Mouse (Mus musculus) hindbrain, postnatal 0 days (tissue): ENCODE measurements around the gene Cinp. TPM values are rescaled to one million over a fixed set of nuclear protein-coding genes. Genes with fewer than 3 reads are reported as not detected.

Source experiments
- ATAC-seq: fragments of 200-750 bp; cut with Nextera tagmentation; 2 replicates; pipeline ENCODE4 v1.8.0; 2017; ENCODE audit warnings: mild to moderate bottlenecking, moderate TSS enrichment, moderate library complexity
- DNase-seq: peaks from one replicate; pipeline ENCODE4 v3.0.0-alpha.2; 2015; ENCODE audit warnings: low spot score
- H3K27ac ChIP-seq: fragments of 300-500 bp; sonication (generic); 2 replicates; pipeline ENCODE4 v1.5.1; 2014; ENCODE audit warnings: mild to moderate bottlenecking
- H3K27me3 ChIP-seq: fragments of 300-500 bp; sonication (generic); 2 replicates; pipeline ENCODE4 v1.6.1; 2014; ENCODE audit warnings: low read length, mixed read lengths; ENCODE audit not compliant: insufficient read depth
- H3K36me3 ChIP-seq: fragments of 300-500 bp; sonication (generic); 2 replicates; pipeline ENCODE4 v1.6.1; 2014; ENCODE audit warnings: low read length, mixed read lengths; ENCODE audit not compliant: insufficient read depth
- H3K4me1 ChIP-seq: fragments of 300-500 bp; sonication (generic); 2 replicates; pipeline ENCODE4 v1.6.1; 2014; ENCODE audit warnings: antibody characterized with exemption, low read length, mixed read lengths; ENCODE audit not compliant: insufficient read depth
- H3K4me2 ChIP-seq: fragments of 300-500 bp; sonication (generic); 2 replicates; pipeline ENCODE4 v1.6.1; 2014; ENCODE audit warnings: low read depth, mild to moderate bottlenecking, low read length, moderate library complexity, mixed read lengths
- H3K4me3 ChIP-seq: fragments of 300-500 bp; sonication (generic); 2 replicates; pipeline ENCODE4 v1.5.1; 2014; ENCODE audit warnings: low read length
- H3K9ac ChIP-seq: fragments of 300-500 bp; sonication (generic); replicated peaks from 2 replicates; pipeline ENCODE4 v1.6.1; 2014; ENCODE audit warnings: mild to moderate bottlenecking, low read length, moderate library complexity, mixed read lengths
- H3K9me3 ChIP-seq: fragments of 300-500 bp; sonication (generic); 2 replicates; pipeline ENCODE4 v1.6.1; 2016; ENCODE audit warnings: low read length, mixed read lengths
- CTCF ChIP-seq: IDR thresholded peaks from 2 replicates; pipeline ENCODE4 v1.5.1; 2016; ENCODE audit warnings: antibody characterized with exemption, control low read depth, low read depth
- WGBS: fragments of 180-500 bp; shearing (Covaris S2); extraction: QIAGEN DNeasy Blood & Tissue Kit; methylation state at CpG from one replicate; pipeline ENCODE4 v1.1.7; 2014; 5-methylcytosine and 5-hydroxymethylcytosine counted together
- polyA plus RNA-seq: library from polyadenylated mRNA; unstranded; fragments of >200 nt; fragmentation: Nextera tagmentation; extraction: Ambion mirVana; gene quantifications from 2 replicates; pipeline ENCODE4 v1.2.1, GENCODE M21; 2015
- total RNA-seq: library from RNA; depleted of rRNA; stranded (reverse); fragments of >200 nt; gene quantifications from 2 replicates; pipeline ENCODE4 v1.2.3, GENCODE M21; 2014; rRNA removed

The Cinp gene
- total and polyA plus RNA-seq, 2 experiments from 2014 or later: 85.1 to 125 TPM

GRCm38 (mm10) chr12:110837192-110837841, 51.6 kb downstream of the Cinp start:
- 0 out of 2 replicates have a peak, but pooled peaks cover 3% of the 10 kb centered on the region for H3K4me1 ChIP-seq
- no peak for DNase-seq
- H3K27me3 ChIP-seq: no peaks in the 10 kb centered on the region
- no peak overlapping the region for H3K4me3 ChIP-seq
- no peaks in the 10 kb centered on the region for H3K36me3 ChIP-seq
- 0 out of 2 replicates have a peak overlapping the region, but pooled peaks have one; percentile 6 for H3K4me2 ChIP-seq
- 0 out of 2 replicates have a peak overlapping the region, but pooled peaks have one; percentile 14 for H3K9ac ChIP-seq
- H3K27ac ChIP-seq: peak overlapping the region; percentile 70
- TF ChIP-seq CTCF: no peak
- 29% methylated on average over 5 of the region's 5 CpGs for WGBS
- no peak; the same call in 1 of the 2 replicates for ATAC-seq
- no peaks in the 10 kb centered on the region for H3K9me3 ChIP-seq

GRCm38 (mm10) chr12:110836729-110837128, 52.2 kb downstream of the Cinp start:
- 31% methylated on average over 6 of the region's 6 CpGs for WGBS
- TF ChIP-seq CTCF: no peak
- DNase-seq (no peak), ATAC-seq (no peak; the same call in 1 of the 2 replicates)
- Histone ChIP-seq H3K27ac (peak overlapping the region; percentile 70), H3K9me3 (no peaks in the 10 kb centered on the region), H3K4me1 (0 out of 2 replicates have a peak, but pooled peaks cover 3% of the 10 kb centered on the region), H3K9ac (no peak overlapping the region), H3K4me2 (0 out of 2 replicates have a peak overlapping the region, but pooled peaks have one; percentile 6), H3K36me3 (no peaks in the 10 kb centered on the region), H3K27me3 (no peaks in the 10 kb centered on the region), H3K4me3 (no peak overlapping the region)

GRCm38 (mm10) chr12:110835182-110835581, 53.8 kb downstream of the Cinp start:
- Histone ChIP-seq H3K4me2 (no peak overlapping the region), H3K9ac (no peak overlapping the region), H3K27ac (no peak overlapping the region), H3K27me3 (no peaks in the 10 kb centered on the region), H3K36me3 (no peaks in the 10 kb centered on the region), H3K9me3 (no peaks in the 10 kb centered on the region), H3K4me1 (0 out of 2 replicates have a peak, but pooled peaks cover 3% of the 10 kb centered on the region), H3K4me3 (no peak overlapping the region)
- WGBS: 95% methylated on average over 3 of the region's 3 CpGs
- no peak for ATAC-seq
- DNase-seq: no peak
- TF ChIP-seq CTCF: no peak

- Histone ChIP-seq H3K27me3 (no peaks in the 10 kb centered on the region), H3K9me3 (no peaks in the 10 kb centered on the region), H3K4me2 (no peak overlapping the region), H3K4me3 (no peak overlapping the region), H3K27ac (no peak overlapping the region), H3K4me1 (no peaks in the 10 kb centered on the region), H3K36me3 (no peaks in the 10 kb centered on the region), H3K9ac (no peak overlapping the region)
- DNase-seq (no peak), ATAC-seq (no peak)
- WGBS: 86% methylated on average over 9 of the region's 11 CpGs
- TF ChIP-seq CTCF: no peak
Observed at GRCm38 (mm10) chr12:110830293-110831024, 58.5 kb downstream of the Cinp start.

DNA sequence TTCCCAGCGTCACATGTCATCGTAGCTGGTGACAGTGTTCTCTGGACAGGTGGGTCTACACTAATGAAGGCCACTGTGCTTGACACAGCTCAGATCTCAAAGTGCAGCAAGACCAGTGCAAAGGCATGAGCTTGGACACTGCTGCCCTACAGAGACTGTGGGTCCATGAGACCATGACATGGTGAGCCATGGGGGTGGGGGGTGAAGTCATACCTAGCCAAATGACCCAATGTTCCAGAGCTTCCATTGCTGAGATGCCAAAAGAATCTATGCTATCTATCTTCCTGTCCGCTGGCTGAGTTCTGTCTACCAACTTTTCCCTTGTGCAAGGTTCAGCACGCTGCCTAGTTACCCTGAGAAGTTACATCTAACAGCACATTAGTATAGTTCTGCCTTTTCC, 60.0 kb downstream of the Cinp start:
- no peaks in the 10 kb centered on the region for H3K27me3 ChIP-seq
- H3K4me2 ChIP-seq: no peak overlapping the region
- H3K4me1 ChIP-seq: no peaks in the 10 kb centered on the region
- H3K9me3 ChIP-seq: no peaks in the 10 kb centered on the region
- H3K27ac ChIP-seq: no peak overlapping the region
- H3K36me3 ChIP-seq: no peaks in the 10 kb centered on the region
- ATAC-seq (no peak), DNase-seq (no peak)
- TF ChIP-seq CTCF: no peak
- no peak overlapping the region for H3K4me3 ChIP-seq
- no peak overlapping the region for H3K9ac ChIP-seq
- WGBS: 97% methylated on average over 4 of the region's 4 CpGs

Other genes starting within 250 kb of the Cinp start
- not detected in 2 replicates for gene 1700001K19Rik, start 206.5 kb downstream of the Cinp start, total RNA-seq
- gene 1700001K19Rik, start 206.5 kb downstream of the Cinp start, polyA plus RNA-seq: 0.15 and 0.44 TPM in 2 replicates
- 577 and 701 TPM in 2 replicates for gene Hsp90aa1, start 186.4 kb downstream of the Cinp start, total RNA-seq
- 1,486 and 1,521 TPM in 2 replicates for gene Hsp90aa1, start 186.4 kb downstream of the Cinp start, polyA plus RNA-seq
- gene Wdr20, start 151.2 kb downstream of the Cinp start, total RNA-seq: 27.2 and 28.8 TPM in 2 replicates
- 17.1 and 17.7 TPM in 2 replicates for gene Wdr20, start 151.2 kb downstream of the Cinp start, polyA plus RNA-seq
- gene Mok, start 48.2 kb downstream of the Cinp start, total RNA-seq: 7.4 TPM in 2 replicates
- gene Mok, start 48.2 kb downstream of the Cinp start, polyA plus RNA-seq: 11.8 and 14.6 TPM in 2 replicates
- gene Zfp839, start 38.9 kb downstream of the Cinp start, total RNA-seq: 6.5 and 7.0 TPM in 2 replicates
- 2.5 and 2.8 TPM in 2 replicates for gene Zfp839, start 38.9 kb downstream of the Cinp start, polyA plus RNA-seq
- gene Tecpr2, start 119 bp upstream of the Cinp start, total RNA-seq: 23.0 and 24.1 TPM in 2 replicates
- gene Tecpr2, start 119 bp upstream of the Cinp start, polyA plus RNA-seq: 4.0 and 4.3 TPM in 2 replicates
- 14.3 and 21.1 TPM in 2 replicates for gene Ankrd9, start 89.9 kb upstream of the Cinp start, total RNA-seq
- 12.8 and 14.8 TPM in 2 replicates for gene Ankrd9, start 89.9 kb upstream of the Cinp start, polyA plus RNA-seq
- gene Rcor1, start 150.2 kb upstream of the Cinp start, total RNA-seq: 11.1 and 13.1 TPM in 2 replicates
- 3.0 and 3.1 TPM in 2 replicates for gene Rcor1, start 150.2 kb upstream of the Cinp start, polyA plus RNA-seq